Mouse (Mus musculus): ENCODE data around the gene Clic4. TPM values are rescaled to one million over a fixed set of nuclear protein-coding genes. Genes with fewer than 3 reads are reported as not detected.

Clic4 gene
- total RNA-seq, 2 experiments from 2014 or later, result 36.9 to 38.9 TPM

GRCm38 (mm10) chr4:135238706-135239510 is 33.7 kb downstream of the Clic4 start:
- no peak for DNase-seq (ENCODE audit: extremely low spot score in 1 of 2, low spot score in 1 of 2)

- DNase-seq (ENCODE audit: extremely low spot score in 1 of 2, low spot score in 1 of 2), result no peak
These were observed 36.0 kb downstream of the Clic4 start for GRCm38 (mm10) chr4:135236658-135237057.

- DNase-seq (ENCODE audit: extremely low spot score in 1 of 2, low spot score in 1 of 2), result no peak
These were observed 37.1 kb downstream of the Clic4 start for GRCm38 (mm10) chr4:135235546-135235945.

GRCm38 (mm10) chr4:135232563-135232962 is 40.1 kb downstream of the Clic4 start:
- DNase-seq (ENCODE audit: extremely low spot score in 1 of 2, low spot score in 1 of 2), result no peak

- no peak for DNase-seq (ENCODE audit: extremely low spot score in 1 of 2, low spot score in 1 of 2)
These were observed 41.1 kb downstream of the Clic4 start for GRCm38 (mm10) chr4:135231543-135231942.

GRCm38 (mm10) chr4:135231136-135231535 is 41.5 kb downstream of the Clic4 start:
- no peak for DNase-seq (ENCODE audit: extremely low spot score in 1 of 2, low spot score in 1 of 2)

GRCm38 (mm10) chr4:135230661-135231060 is 42.0 kb downstream of the Clic4 start:
- no peak for DNase-seq (ENCODE audit: extremely low spot score in 1 of 2, low spot score in 1 of 2)

GRCm38 (mm10) chr4:135229871-135230270 is 42.7 kb downstream of the Clic4 start:
- no peak for DNase-seq (ENCODE audit: extremely low spot score in 1 of 2, low spot score in 1 of 2)

GRCm38 (mm10) chr4:135228136-135228535 is 44.5 kb downstream of the Clic4 start:
- no peak for DNase-seq (ENCODE audit: extremely low spot score in 1 of 2, low spot score in 1 of 2)

GRCm38 (mm10) chr4:135226008-135226667 is 46.5 kb downstream of the Clic4 start:
- no peak for DNase-seq (ENCODE audit: extremely low spot score in 1 of 2, low spot score in 1 of 2)

GRCm38 (mm10) chr4:135223808-135224207 is 48.8 kb downstream of the Clic4 start:
- no peak for DNase-seq (ENCODE audit: extremely low spot score in 1 of 2, low spot score in 1 of 2)

- no peak for DNase-seq (ENCODE audit: extremely low spot score in 1 of 2, low spot score in 1 of 2)
These were observed 50.8 kb downstream of the Clic4 start for GRCm38 (mm10) chr4:135221632-135222407.

GRCm38 (mm10) chr4:135220641-135221040 is 52.0 kb downstream of the Clic4 start:
- DNase-seq (ENCODE audit: extremely low spot score in 1 of 2, low spot score in 1 of 2), result no peak

GRCm38 (mm10) chr4:135219652-135220051 is 53.0 kb downstream of the Clic4 start:
- DNase-seq (ENCODE audit: extremely low spot score in 1 of 2, low spot score in 1 of 2), result peak; percentile 54 to 96

GRCm38 (mm10) chr4:135209846-135210245 is 62.8 kb downstream of the Clic4 start:
- DNase-seq (ENCODE audit: extremely low spot score in 1 of 2, low spot score in 1 of 2), result no peak

- DNase-seq (ENCODE audit: extremely low spot score in 1 of 2, low spot score in 1 of 2), result peak; percentile 65 to 82
These were observed 66.7 kb downstream of the Clic4 start for GRCm38 (mm10) chr4:135205711-135206600.

GRCm38 (mm10) chr4:135205254-135205653 is 67.4 kb downstream of the Clic4 start:
- DNase-seq (ENCODE audit: extremely low spot score in 1 of 2, low spot score in 1 of 2), result no peak

- no peak for DNase-seq (ENCODE audit: extremely low spot score in 1 of 2, low spot score in 1 of 2)
These were observed 67.9 kb downstream of the Clic4 start for GRCm38 (mm10) chr4:135204666-135205065.

GRCm38 (mm10) chr4:135203806-135204560 is 68.6 kb downstream of the Clic4 start:
- no peak for DNase-seq (ENCODE audit: extremely low spot score in 1 of 2, low spot score in 1 of 2)
